Mouse (Mus musculus) kidney, postnatal 14 days (tissue): ENCODE measurements around the gene Cfap45.

Experiments
- DNase-seq: peaks from one replicate; pipeline ENCODE4 v3.0.0; 2022; ENCODE audit warnings: mixed read lengths

The Cfap45 gene

GRCm38 (mm10) chr1:172567758-172568157 lies 47.2 kb downstream of the Cfap45 start:
- DNase-seq, result no peak

GRCm38 (mm10) chr1:172580116-172580515 lies 59.5 kb downstream of the Cfap45 start:
- DNase-seq, result no peak

- no peak for DNase-seq
Observed at GRCm38 (mm10) chr1:172582436-172582835, 61.8 kb downstream of the Cfap45 start.

- no peak for DNase-seq
Observed at GRCm38 (mm10) chr1:172584271-172584670, 63.7 kb downstream of the Cfap45 start.

- DNase-seq, result no peak
Observed at GRCm38 (mm10) chr1:172585026-172585425, 64.4 kb downstream of the Cfap45 start.

- no peak for DNase-seq
Observed at GRCm38 (mm10) chr1:172585612-172586567, 65.3 kb downstream of the Cfap45 start.

- peak; percentile 19 for DNase-seq
Observed at GRCm38 (mm10) chr1:172590385-172590784, 69.8 kb downstream of the Cfap45 start, which contains the start of gene Slamf8. Slamf8 (minus strand) TSS chr1:172590568.

GRCm38 (mm10) chr1:172593321-172593720 lies 72.7 kb downstream of the Cfap45 start:
- DNase-seq, result no peak

GRCm38 (mm10) chr1:172593956-172594355 lies 73.4 kb downstream of the Cfap45 start:
- no peak for DNase-seq

GRCm38 (mm10) chr1:172594495-172594894 lies 73.9 kb downstream of the Cfap45 start:
- peak; percentile 56 for DNase-seq
